Mouse (Mus musculus) liver, embryonic 11.5 days (tissue): ENCODE measurements around the gene Slc22a7. TPM values are rescaled to one million over a fixed set of nuclear protein-coding genes. Genes with fewer than 3 reads are reported as not detected.
A peak's percentile ranks its signal among the peaks of the same experiment; 100 is the strongest.

Experiments
- ATAC-seq: fragments of 200-750 bp; cut with Nextera tagmentation; replicated peaks from 2 replicates; pipeline ENCODE4 v1.8.0; 2017; ENCODE audit warnings: moderate number of reproducible peaks, mild to moderate bottlenecking, moderate TSS enrichment, moderate library complexity; ENCODE audit not compliant: low FRiP score
- DNase-seq: peaks from one replicate; pipeline ENCODE4 v3.0.0-alpha.2; 2017; ENCODE audit warnings: low spot score
- H3K27ac ChIP-seq: fragments of 300-500 bp; sonication (generic); 2 replicates; pipeline ENCODE4 v1.5.1; 2014; ENCODE audit warnings: mild to moderate bottlenecking, low read depth, low read length, control low read depth
- H3K27me3 ChIP-seq: fragments of 300-500 bp; sonication (generic); replicated peaks from 2 replicates; pipeline ENCODE4 v1.6.1; 2014; ENCODE audit warnings: low read length, mixed read lengths; ENCODE audit not compliant: control insufficient read depth, insufficient read depth
- H3K36me3 ChIP-seq: fragments of 300-500 bp; sonication (generic); 2 replicates; pipeline ENCODE4 v1.6.1; 2014; ENCODE audit warnings: mild to moderate bottlenecking, low read length, moderate library complexity, mixed read lengths; ENCODE audit not compliant: control insufficient read depth, insufficient read depth
- H3K4me1 ChIP-seq: fragments of 300-500 bp; sonication (generic); replicated peaks from 2 replicates; pipeline ENCODE4 v1.6.1; 2014; ENCODE audit warnings: low read length, mixed read lengths; ENCODE audit not compliant: control insufficient read depth, insufficient read depth
- H3K4me2 ChIP-seq: fragments of 300-500 bp; sonication (generic); 2 replicates; pipeline ENCODE4 v1.6.1; 2014; ENCODE audit warnings: mild to moderate bottlenecking, control low read depth, moderate library complexity
- H3K4me3 ChIP-seq: fragments of 300-500 bp; sonication (generic); 2 replicates; pipeline ENCODE4 v1.5.1; 2014; ENCODE audit warnings: low read depth, low read length, control low read depth
- H3K9ac ChIP-seq: fragments of 300-500 bp; sonication (generic); 2 replicates; pipeline ENCODE4 v1.6.1; 2014; ENCODE audit warnings: low read depth, low read length, control low read depth
- H3K9me3 ChIP-seq: fragments of 300-500 bp; sonication (generic); 2 replicates; pipeline ENCODE4 v1.6.1; 2016; ENCODE audit warnings: low read length, inconsistent platforms, mixed read lengths; ENCODE audit not compliant: control insufficient read depth
- WGBS: fragments of 180-500 bp; shearing (Covaris S2); extraction: QIAGEN DNeasy Blood & Tissue Kit; methylation state at CpG from one replicate; pipeline ENCODE4 v1.1.7; 2014; 5-methylcytosine and 5-hydroxymethylcytosine counted together
- polyA plus RNA-seq: library from polyadenylated mRNA; unstranded; fragments of >200 nt; fragmentation: Nextera tagmentation; extraction: Ambion mirVana; gene quantifications from 2 replicates; pipeline ENCODE4 v1.2.1, GENCODE M21; 2014

Slc22a7 gene
- polyA plus RNA-seq, 1 experiment from 2014 or later = not detected

DNA sequence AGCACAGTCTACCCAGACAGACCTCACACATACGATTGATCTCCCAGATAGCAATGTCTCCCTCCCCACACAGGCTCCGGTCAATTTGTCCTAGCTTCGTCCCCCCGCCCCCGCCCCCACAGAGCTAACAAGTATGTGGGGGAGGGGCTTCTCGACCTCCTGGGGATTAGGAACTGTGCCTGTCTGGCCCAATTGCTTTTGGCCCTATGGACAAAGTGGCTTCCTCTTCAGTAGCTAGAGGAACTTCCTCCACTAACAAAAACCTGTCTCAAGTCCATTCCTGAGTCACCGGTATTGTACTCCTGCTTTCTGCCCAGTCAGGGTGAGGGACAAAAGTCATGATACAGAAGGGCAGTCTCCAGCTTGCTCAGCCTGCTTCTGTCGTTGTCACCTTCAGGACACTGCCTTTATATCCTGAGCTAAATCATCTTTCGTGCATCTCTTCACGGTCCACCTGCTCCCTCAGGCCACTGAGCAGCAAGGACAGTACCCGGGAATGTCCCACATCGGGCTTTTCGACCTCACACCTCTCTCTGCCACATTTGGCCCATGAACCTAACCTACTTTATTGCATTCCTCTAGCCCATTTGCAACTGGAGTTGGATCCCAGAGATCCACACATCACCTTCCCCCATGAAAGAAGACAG lies 15.2 kb upstream of the Slc22a7 start:
- DNase-seq (no peak), ATAC-seq (no peak)
- Histone ChIP-seq H3K9me3 (no peaks in the 10 kb centered on the region), H3K4me1 (peaks cover 13% of the 10 kb centered on the region; the same call in 1 of the 2 replicates), H3K9ac (no peak overlapping the region), H3K27me3 (peaks cover 68% of the 10 kb centered on the region), H3K4me3 (no peak overlapping the region), H3K4me2 (no peak overlapping the region), H3K36me3 (no peaks in the 10 kb centered on the region), H3K27ac (no peak overlapping the region)
- WGBS = 8% methylated on average over 13 of the region's 13 CpGs

GRCm38 (mm10) chr17:46452683-46453082 lies 14.4 kb upstream of the Slc22a7 start:
- Histone ChIP-seq H3K9ac (no peak overlapping the region), H3K27ac (no peak overlapping the region), H3K4me2 (no peak overlapping the region), H3K9me3 (no peaks in the 10 kb centered on the region), H3K4me1 (peaks cover 13% of the 10 kb centered on the region; the same call in 1 of the 2 replicates), H3K36me3 (no peaks in the 10 kb centered on the region), H3K27me3 (peaks cover 61% of the 10 kb centered on the region), H3K4me3 (no peak overlapping the region)
- ATAC-seq = no peak
- 37% methylated on average over 5 of the region's 5 CpGs for WGBS
- DNase-seq = no peak

DNA sequence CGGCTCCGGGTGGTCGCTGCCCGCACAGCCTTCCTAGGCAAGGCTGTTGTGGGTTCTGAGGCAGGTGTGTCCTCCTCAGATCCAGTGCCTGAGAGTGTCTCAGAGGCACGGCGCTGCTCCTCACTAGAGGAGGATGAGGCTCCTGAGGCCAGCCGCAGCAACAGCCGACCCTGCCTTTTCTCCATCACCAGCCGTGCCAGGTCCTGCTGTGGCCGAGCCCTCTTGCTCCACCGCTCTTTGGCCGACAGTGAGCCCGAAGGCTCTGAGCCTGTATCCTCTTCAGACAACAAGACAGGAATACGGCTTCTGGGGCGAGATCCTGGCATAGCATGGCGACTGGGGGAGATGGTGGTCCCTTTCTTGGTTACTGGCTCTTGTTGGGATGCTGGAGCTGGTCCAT lies 8.0 kb upstream of the Slc22a7 start:
- peaks cover 62% of the 10 kb centered on the region for H3K27me3 ChIP-seq
- H3K9ac ChIP-seq = no peak overlapping the region
- no peaks in the 10 kb centered on the region for H3K36me3 ChIP-seq

DNA sequence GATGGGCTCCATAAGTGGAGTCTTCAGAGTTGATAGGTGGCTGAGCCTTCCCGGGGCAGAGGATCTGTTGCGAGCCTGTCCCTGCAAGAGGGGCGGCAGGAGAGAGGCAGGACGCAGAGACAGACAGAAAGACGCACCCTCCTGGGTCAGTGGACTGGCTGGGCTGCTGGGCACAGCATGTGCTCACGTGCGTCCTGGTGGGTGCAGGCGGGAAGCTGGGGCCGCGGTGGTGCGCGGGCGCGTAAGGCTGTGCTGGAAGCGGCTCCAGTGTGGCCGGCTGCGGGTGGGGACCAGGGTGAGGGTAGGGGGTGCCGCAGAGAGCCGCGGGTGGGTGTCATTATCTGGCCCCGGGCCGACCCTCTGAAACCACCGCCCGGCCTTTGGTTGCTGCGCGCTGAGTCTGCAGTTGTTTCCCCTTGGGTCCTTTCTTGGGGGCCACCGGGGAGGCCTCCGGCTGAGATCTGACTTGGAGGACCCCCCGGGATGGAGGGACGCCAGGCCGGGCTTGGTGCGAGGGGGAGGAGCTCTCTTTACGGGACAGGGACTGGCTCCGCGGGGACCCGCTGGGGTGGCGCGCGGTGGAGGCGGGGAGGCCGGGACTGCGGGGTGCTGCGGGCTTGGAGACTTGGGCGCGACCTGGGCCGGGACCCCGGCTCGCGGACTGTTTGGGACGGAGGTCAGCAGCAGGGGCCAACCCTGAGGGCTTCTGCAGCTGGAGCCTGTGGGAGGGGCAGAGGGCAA lies 6.8 kb upstream of the Slc22a7 start:
- Histone ChIP-seq H3K4me3 (peak overlapping the region; percentile 30), H3K9ac (no peak overlapping the region), H3K27me3 (peaks cover 63% of the 10 kb centered on the region), H3K27ac (no peak overlapping the region), H3K36me3 (no peaks in the 10 kb centered on the region), H3K4me1 (peaks cover 5% of the 10 kb centered on the region; the same call in 1 of the 2 replicates), H3K4me2 (peak overlapping the region; percentile 58), H3K9me3 (no peaks in the 10 kb centered on the region)
- no peak for ATAC-seq
- DNase-seq = no peak
- WGBS = 6% methylated on average over 48 of the region's 50 CpGs

More for the DNA sequence above, 8.0 kb upstream of the Slc22a7 start:
- 86% methylated on average over 16 of the region's 16 CpGs for WGBS
- DNase-seq (no peak), ATAC-seq (no peak)
- H3K4me3 ChIP-seq = no peak overlapping the region
- H3K9me3 ChIP-seq = no peaks in the 10 kb centered on the region
- H3K4me2 ChIP-seq = no peak overlapping the region
- no peak overlapping the region for H3K27ac ChIP-seq
- peaks cover 5% of the 10 kb centered on the region; the same call in 1 of the 2 replicates for H3K4me1 ChIP-seq

DNA sequence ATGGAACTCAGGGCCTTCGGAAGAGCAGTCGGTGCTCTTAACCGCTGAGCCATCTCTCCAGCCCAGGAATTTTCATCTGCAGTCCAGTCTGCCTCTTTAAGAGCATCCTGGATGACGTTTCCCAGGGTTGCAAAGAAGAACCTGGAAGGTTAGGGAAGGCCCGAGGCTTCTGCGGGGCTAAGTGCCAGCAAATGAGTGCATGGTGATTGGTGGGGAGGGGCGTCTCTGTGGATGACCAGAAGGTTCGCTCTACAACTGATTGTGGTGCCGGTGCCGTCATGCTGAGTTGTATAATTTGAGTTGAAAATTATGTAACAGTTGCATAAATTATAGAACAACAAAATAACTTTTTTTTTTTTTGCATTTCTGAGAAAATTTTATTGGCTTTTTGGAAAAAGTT lies 919 bp upstream of the Slc22a7 start:
- H3K4me2 ChIP-seq = no peak overlapping the region
- no peak for DNase-seq
- no peak overlapping the region for H3K27ac ChIP-seq
- no peaks in the 10 kb centered on the region for H3K9me3 ChIP-seq
- no peak overlapping the region for H3K9ac ChIP-seq
- H3K4me3 ChIP-seq = no peak overlapping the region
- no peaks in the 10 kb centered on the region for H3K36me3 ChIP-seq
- 89% methylated on average over 10 of the region's 10 CpGs for WGBS
- no peak for ATAC-seq
- peaks cover 5% of the 10 kb centered on the region; the same call in 1 of the 2 replicates for H3K4me1 ChIP-seq
- H3K27me3 ChIP-seq = peaks cover 48% of the 10 kb centered on the region

GRCm38 (mm10) chr17:46436672-46437366 lies 1.4 kb downstream of the Slc22a7 start:
- Histone ChIP-seq H3K4me2 (no peak overlapping the region), H3K9me3 (no peaks in the 10 kb centered on the region), H3K4me3 (no peak overlapping the region), H3K4me1 (no peaks in the 10 kb centered on the region), H3K9ac (no peak overlapping the region), H3K27ac (no peak overlapping the region), H3K27me3 (peaks cover 31% of the 10 kb centered on the region), H3K36me3 (no peaks in the 10 kb centered on the region)
- WGBS = 28% methylated on average over 23 of the region's 23 CpGs
- DNase-seq (no peak), ATAC-seq (no peak)

- 7% methylated on average over 17 of the region's 17 CpGs for WGBS
- H3K27me3 ChIP-seq = peaks cover 33% of the 10 kb centered on the region
These were observed 4.6 kb downstream of the Slc22a7 start for GRCm38 (mm10) chr17:46433627-46434026.

GRCm38 (mm10) chr17:46428761-46429414 lies 9.4 kb downstream of the Slc22a7 start, which contains the start of gene Crip3:
Crip3 (plus strand) TSS chr17:46428926.
- no peak for ATAC-seq
- Histone ChIP-seq H3K27me3 (peaks cover 16% of the 10 kb centered on the region), H3K4me3 (peak within 1 kb of the TSS; percentile 15; the same call in 1 of the 2 replicates), H3K9ac (no peak within 1 kb of the TSS), H3K9me3 (no peaks in the 10 kb centered on the region), H3K36me3 (no peaks in the 10 kb centered on the region), H3K27ac (no peak within 1 kb of the TSS), H3K4me2 (peak within 1 kb of the TSS; percentile 54), H3K4me1 (no peaks in the 10 kb centered on the region; the same call in 1 of the 2 replicates)
- 12% methylated on average over 18 of the region's 18 CpGs for WGBS
- DNase-seq = no peak

More at GRCm38 (mm10) chr17:46433627-46434026, 4.6 kb downstream of the Slc22a7 start:
- Histone ChIP-seq H3K36me3 (no peaks in the 10 kb centered on the region), H3K4me2 (peak overlapping the region; percentile 51), H3K4me3 (no peak overlapping the region), H3K27ac (no peak overlapping the region), H3K4me1 (no peaks in the 10 kb centered on the region; the same call in 1 of the 2 replicates), H3K9ac (no peak overlapping the region), H3K9me3 (no peaks in the 10 kb centered on the region)
- DNase-seq (no peak), ATAC-seq (peak; percentile 61; the same call in 1 of the 2 replicates)
